In the genomic region with DNA sequence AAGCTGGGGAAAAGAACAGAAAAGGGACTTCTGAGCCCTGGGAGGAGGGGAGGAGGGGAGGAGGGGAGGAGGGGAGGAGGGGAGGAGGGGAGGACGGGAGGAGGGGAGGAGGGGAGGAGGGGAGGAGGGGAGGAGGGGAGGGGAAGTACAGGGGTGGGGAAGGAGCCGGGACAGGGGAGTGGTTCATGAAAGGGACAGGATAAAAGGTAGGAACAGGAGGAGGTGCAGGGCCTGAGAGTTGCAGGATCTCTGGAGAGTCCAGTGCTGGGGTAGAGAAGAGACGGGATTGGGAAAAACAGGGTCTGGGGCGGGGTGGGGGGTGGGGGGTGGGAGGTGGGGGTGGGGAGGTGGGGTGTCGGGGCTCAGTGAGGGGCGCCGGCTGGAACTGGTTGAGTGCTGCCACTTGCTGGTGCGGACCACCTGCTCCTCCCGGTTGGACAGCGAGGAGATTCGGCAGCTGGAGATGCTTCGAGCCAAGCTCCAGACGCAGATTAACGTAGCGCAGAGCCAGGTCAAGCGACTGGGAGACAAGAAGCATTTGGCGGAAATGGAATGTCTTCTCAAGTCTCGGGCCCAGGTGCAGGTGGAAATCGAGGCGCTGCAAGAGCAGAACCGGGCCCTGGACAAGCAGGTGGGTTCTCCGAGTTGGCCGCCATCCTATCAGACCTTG, we compare ENCODE assay signal across 13 mouse cellular contexts. TPM values are rescaled to one million over a fixed set of nuclear protein-coding genes. Genes with fewer than 3 reads are reported as not detected.
A peak's percentile ranks its signal among the peaks of the same experiment; 100 is the strongest.
DNase-seq lines count a peak whose midpoint lies in the region; ATAC-seq lines count a peak whose summit lies in the region.
"Had no signal": no experiment of that assay in that cellular context is flagged by ENCODE, and none has a peak within 500 bp of the region (broad histone marks: within the 10 kb centered on the region; RNA-seq: fewer than 3 reads in every experiment).

No protein-coding gene starts in this region.

- ATAC-seq in embryonic facial prominence, embryonic 13.5 days (ENCODE audit: insufficient number of reproducible peaks, insufficient read depth, low FRiP score, low TSS enrichment, low read depth): no peak
- no peak for ATAC-seq in hindbrain, embryonic 15.5 days (ENCODE audit: low FRiP score, low read depth)
- ATAC-seq in neural tube, embryonic 13.5 days (ENCODE audit: low read depth): no peak

- DNase-seq in kidney, postnatal 4 days: peak; percentile 39 to 51
- no peak for DNase-seq in kidney, adult 9 months
- DNase-seq in adrenal gland, postnatal 36 days: no peak
- no peak for DNase-seq in right cerebral cortex, postnatal 10 days (ENCODE audit: low spot score in 2 of 2)
- DNase-seq in urinary bladder, postnatal 25 days (ENCODE audit: low spot score): no peak
- DNase-seq: adrenal gland, postnatal 25 days; lung, embryonic 14.5 days had no signal

- H3K4me2 ChIP-seq in embryonic facial prominence, embryonic 13.5 days: peak overlapping the region; percentile 37
- peak overlapping the region; percentile 24 for H3K4me2 ChIP-seq in hindbrain, embryonic 15.5 days
- H3K4me2 ChIP-seq in neural tube, embryonic 13.5 days: 0 out of 2 replicates have a peak overlapping the region, but pooled peaks have one; percentile 20
- H3K4me2 ChIP-seq: lung, embryonic 14.5 days had no signal

- H3K36me3 ChIP-seq in embryonic facial prominence, embryonic 13.5 days: no peaks in the 10 kb centered on the region
- no peaks in the 10 kb centered on the region for H3K36me3 ChIP-seq in hindbrain, embryonic 15.5 days
- H3K36me3 ChIP-seq in neural tube, embryonic 13.5 days: no peaks in the 10 kb centered on the region
- H3K36me3 ChIP-seq: G1E had no signal

- peak overlapping the region; percentile 22; the same call in 1 of the 2 replicates for H3K4me3 ChIP-seq in embryonic facial prominence, embryonic 13.5 days
- H3K4me3 ChIP-seq in hindbrain, embryonic 15.5 days: 0 out of 2 replicates have a peak overlapping the region, but pooled peaks have one; percentile 6
- no peak overlapping the region for H3K4me3 ChIP-seq in neural tube, embryonic 13.5 days

- no peak overlapping the region for H3K27ac ChIP-seq in embryonic facial prominence, embryonic 13.5 days
- no peak overlapping the region for H3K27ac ChIP-seq in hindbrain, embryonic 15.5 days (replicated peaks)
- H3K27ac ChIP-seq in neural tube, embryonic 13.5 days (replicated peaks): no peak overlapping the region

- 11% methylated on average over 20 of the region's 23 CpGs for WGBS in embryonic facial prominence, embryonic 13.5 days
- WGBS in hindbrain, embryonic 15.5 days: 15% methylated on average over 20 of the region's 23 CpGs
- WGBS in neural tube, embryonic 13.5 days: 18% methylated on average over 19 of the region's 23 CpGs

- no peak overlapping the region for H3K9ac ChIP-seq in embryonic facial prominence, embryonic 13.5 days
- no peak overlapping the region for H3K9ac ChIP-seq in hindbrain, embryonic 15.5 days
- H3K9ac ChIP-seq in neural tube, embryonic 13.5 days: no peak overlapping the region
- H3K9ac ChIP-seq: lung, embryonic 14.5 days had no signal

- H3K27me3 ChIP-seq in embryonic facial prominence, embryonic 13.5 days: peaks cover 14% of the 10 kb centered on the region
- peaks cover 3% of the 10 kb centered on the region; the same call in 1 of the 2 replicates for H3K27me3 ChIP-seq in hindbrain, embryonic 15.5 days
- peaks cover 24% of the 10 kb centered on the region for H3K27me3 ChIP-seq in neural tube, embryonic 13.5 days

- H3K9me3 ChIP-seq in embryonic facial prominence, embryonic 13.5 days: peaks cover 17% of the 10 kb centered on the region; the same call in 1 of the 2 replicates
- no peaks in the 10 kb centered on the region for H3K9me3 ChIP-seq in hindbrain, embryonic 15.5 days
- H3K9me3 ChIP-seq in neural tube, embryonic 13.5 days: no peaks in the 10 kb centered on the region

- H3K4me1 ChIP-seq in embryonic facial prominence, embryonic 13.5 days: peaks cover 12% of the 10 kb centered on the region
- peaks cover 8% of the 10 kb centered on the region; the same call in 1 of the 2 replicates for H3K4me1 ChIP-seq in hindbrain, embryonic 15.5 days (replicated peaks)
- 0 out of 2 replicates have a peak, but pooled peaks cover 4% of the 10 kb centered on the region for H3K4me1 ChIP-seq in neural tube, embryonic 13.5 days (replicated peaks)

RNA-seq across cellular contexts. Expression of a gene that starts 4.9 kb away (rescaled TPM):
- 2.4 and 3.2 TPM in 2 replicates for polyA plus RNA-seq in embryonic facial prominence, embryonic 13.5 days (2015; fragmentation: Nextera tagmentation; extraction: Ambion mirVana)
- 6.6 and 8.5 TPM in 2 replicates for polyA plus RNA-seq in hindbrain, embryonic 15.5 days (2015; fragmentation: Nextera tagmentation; extraction: Ambion mirVana)
- polyA plus RNA-seq in neural tube, embryonic 13.5 days (2015; fragmentation: Nextera tagmentation; extraction: Ambion mirVana): 3.4 and 3.8 TPM in 2 replicates
- total RNA-seq in adrenal gland, postnatal 36 days (2021): 10 to 100 TPM; 31.8 to 38.9 TPM

RNA-seq across cellular contexts. Expression of a gene that starts 7.6 kb away (rescaled TPM):
- polyA plus RNA-seq in embryonic facial prominence, embryonic 13.5 days (2015; fragmentation: Nextera tagmentation; extraction: Ambion mirVana): 199 and 213 TPM in 2 replicates
- polyA plus RNA-seq in hindbrain, embryonic 15.5 days (2015; fragmentation: Nextera tagmentation; extraction: Ambion mirVana): 34.1 and 43.6 TPM in 2 replicates
- polyA plus RNA-seq in neural tube, embryonic 13.5 days (2015; fragmentation: Nextera tagmentation; extraction: Ambion mirVana): 47.4 and 51.6 TPM in 2 replicates
- 100 to 1,000 TPM; 264 to 580 TPM for total RNA-seq in adrenal gland, postnatal 36 days (2021)

RNA-seq across cellular contexts. Expression of a gene that starts 32.0 kb away (rescaled TPM):
- polyA plus RNA-seq in embryonic facial prominence, embryonic 13.5 days (2015; fragmentation: Nextera tagmentation; extraction: Ambion mirVana): 7.1 and 7.2 TPM in 2 replicates
- polyA plus RNA-seq in hindbrain, embryonic 15.5 days (2015; fragmentation: Nextera tagmentation; extraction: Ambion mirVana): 6.7 and 8.5 TPM in 2 replicates
- polyA plus RNA-seq in neural tube, embryonic 13.5 days (2015; fragmentation: Nextera tagmentation; extraction: Ambion mirVana): 4.7 and 5.1 TPM in 2 replicates
- total RNA-seq in adrenal gland, postnatal 36 days (2021): 10 to 100 TPM; 55.1 to 66.5 TPM

RNA-seq across cellular contexts. Expression of a gene that starts 32.2 kb away (rescaled TPM):
- 0.41 TPM in 1 of 2 replicates, not detected in the other for polyA plus RNA-seq in embryonic facial prominence, embryonic 13.5 days (2015; fragmentation: Nextera tagmentation; extraction: Ambion mirVana)
- 0.34 TPM in 1 of 2 replicates, not detected in the other for polyA plus RNA-seq in hindbrain, embryonic 15.5 days (2015; fragmentation: Nextera tagmentation; extraction: Ambion mirVana)
- polyA plus RNA-seq in neural tube, embryonic 13.5 days (2015; fragmentation: Nextera tagmentation; extraction: Ambion mirVana): not detected in 2 replicates
- under 1 TPM in 1 of 2 experiments, not detected in 1; 0.36 TPM for total RNA-seq in adrenal gland, postnatal 36 days (2021)
- total RNA-seq: hematopoietic stem cell, adult 5-6 weeks; layer of hippocampus, postnatal 14 days had no signal

RNA-seq across cellular contexts. Expression of a gene that starts 50.6 kb away (rescaled TPM):
- 0.56 and 0.72 TPM in 2 replicates for polyA plus RNA-seq in embryonic facial prominence, embryonic 13.5 days (2015; fragmentation: Nextera tagmentation; extraction: Ambion mirVana)
- 3.4 and 4.3 TPM in 2 replicates for polyA plus RNA-seq in hindbrain, embryonic 15.5 days (2015; fragmentation: Nextera tagmentation; extraction: Ambion mirVana)
- 1.6 and 2.1 TPM in 2 replicates for polyA plus RNA-seq in neural tube, embryonic 13.5 days (2015; fragmentation: Nextera tagmentation; extraction: Ambion mirVana)
- total RNA-seq in adrenal gland, postnatal 36 days (2021): 1 to 10 TPM in 1 of 2 experiments, under 1 TPM in 1; 0.63 to 1.2 TPM

Comparison
In these comparisons a context has a peak if more than half of its experiments do, and no peak if none do; other contexts are left out.
1. DNase-seq: peak in kidney, postnatal 4 days (2 of 2); none in kidney, adult 9 months (single experiment), adrenal gland, postnatal 36 days (0 of 2), right cerebral cortex, postnatal 10 days (0 of 2) and urinary bladder, postnatal 25 days (single experiment).
2. Peak in every context shown above with its lines, with median percentiles within 50 percentile points of each other: H3K4me2 ChIP-seq.